Mouse (Mus musculus): Measurements from ENCODE around the gene Sel1l2.
A peak's percentile ranks its signal among the peaks of the same experiment; 100 is the strongest.

The Sel1l2 gene

GRCm38 (mm10) chr2:140389525-140389924 is at the start of gene Sel1l2:
TSS of gene Sel1l2 (minus strand) at chr2:140389706.
- no peak for DNase-seq

GRCm38 (mm10) chr2:140439081-140439480 is 49.6 kb upstream of the Sel1l2 start:
- DNase-seq, result no peak

GRCm38 (mm10) chr2:140427283-140427682 is 37.8 kb upstream of the Sel1l2 start:
- DNase-seq, result no peak

GRCm38 (mm10) chr2:140425844-140426243 is 36.3 kb upstream of the Sel1l2 start:
- DNase-seq, result no peak

- DNase-seq, result no peak
Observed at GRCm38 (mm10) chr2:140395744-140396231, 6.3 kb upstream of the Sel1l2 start.

GRCm38 (mm10) chr2:140395179-140395578 is 5.7 kb upstream of the Sel1l2 start, which contains the start of gene Macrod2:
TSS of gene Macrod2 (plus strand) at chr2:140395309.
- peak; percentile 100 for DNase-seq

- no peak for DNase-seq
Observed at GRCm38 (mm10) chr2:140364804-140365203, 24.7 kb downstream of the Sel1l2 start.

GRCm38 (mm10) chr2:140359905-140360304 is 29.6 kb downstream of the Sel1l2 start:
- DNase-seq, result peak; percentile 59

- no peak for DNase-seq
Observed at GRCm38 (mm10) chr2:140342394-140342793, 47.1 kb downstream of the Sel1l2 start.

GRCm38 (mm10) chr2:140330508-140331306 is 58.8 kb downstream of the Sel1l2 start:
- DNase-seq, result no peak

- no peak for DNase-seq
Observed at GRCm38 (mm10) chr2:140302976-140303708, 86.4 kb downstream of the Sel1l2 start.

GRCm38 (mm10) chr2:140297155-140297554 is 92.4 kb downstream of the Sel1l2 start:
- no peak for DNase-seq

GRCm38 (mm10) chr2:140293820-140294219 is 95.7 kb downstream of the Sel1l2 start:
- DNase-seq, result no peak

- no peak for DNase-seq
Observed at GRCm38 (mm10) chr2:140280808-140281207, 108.7 kb downstream of the Sel1l2 start.

- no peak for DNase-seq
Observed at GRCm38 (mm10) chr2:140255595-140256141, 133.8 kb downstream of the Sel1l2 start.

GRCm38 (mm10) chr2:140254256-140254655 is 135.2 kb downstream of the Sel1l2 start:
- DNase-seq, result no peak

GRCm38 (mm10) chr2:140243105-140243504 is 146.4 kb downstream of the Sel1l2 start:
- no peak for DNase-seq

GRCm38 (mm10) chr2:140242398-140242797 is 147.1 kb downstream of the Sel1l2 start:
- no peak for DNase-seq

GRCm38 (mm10) chr2:140237245-140237644 is 152.3 kb downstream of the Sel1l2 start:
- no peak for DNase-seq

- no peak for DNase-seq
Observed at GRCm38 (mm10) chr2:140230295-140230694, 159.2 kb downstream of the Sel1l2 start.

- peak; percentile 56 for DNase-seq
Observed at GRCm38 (mm10) chr2:140220325-140220724, 169.2 kb downstream of the Sel1l2 start.

GRCm38 (mm10) chr2:140215965-140216364 is 173.5 kb downstream of the Sel1l2 start:
- no peak for DNase-seq

- peak; percentile 5 for DNase-seq
Observed at GRCm38 (mm10) chr2:140215415-140215814, 174.1 kb downstream of the Sel1l2 start.

Data from heart, adult 11 months (tissue).